Mouse (Mus musculus): ENCODE data around the gene March9. TPM values are rescaled to one million over a fixed set of nuclear protein-coding genes. Genes with fewer than 3 reads are reported as not detected.

March9 gene
- polyA plus RNA-seq, 1 experiment: 13.1 TPM

- WGBS: 5% methylated on average over 67 of the region's 70 CpGs
- H3K4me3 ChIP-seq (ENCODE audit: insufficient read depth, low read depth, low read length): peak overlapping the region; percentile 31
- H3K27me3 ChIP-seq (replicated peaks; ENCODE audit: control insufficient read depth, insufficient read depth, low read length): peaks cover 7% of the 10 kb centered on the region
- TF ChIP-seq POLR2A (IDR thresholded peaks at IDR 0.05; ENCODE audit: low read depth, low read length): no peak
- peak; percentile 14; the same call in 1 of the 2 replicates for TF ChIP-seq CTCF (conservative IDR thresholded peaks at IDR 0.05; ENCODE audit: insufficient read depth, insufficient read length, low read depth, low read length)
- no peak overlapping the region for H3K27ac ChIP-seq (ENCODE audit: insufficient read depth, low read depth, low read length)
- H3K4me1 ChIP-seq (ENCODE audit: control insufficient read depth, insufficient read depth, low read length): 0 out of 2 replicates have a peak, but pooled peaks cover 2% of the 10 kb centered on the region
- H3K36me3 ChIP-seq (ENCODE audit: control insufficient read depth, insufficient read depth, low read length): no peaks in the 10 kb centered on the region
- no peak for DNase-seq
Observed at GRCm38 (mm10) chr10:127079665-127080391, 19.8 kb upstream of the March9 start.

DNA sequence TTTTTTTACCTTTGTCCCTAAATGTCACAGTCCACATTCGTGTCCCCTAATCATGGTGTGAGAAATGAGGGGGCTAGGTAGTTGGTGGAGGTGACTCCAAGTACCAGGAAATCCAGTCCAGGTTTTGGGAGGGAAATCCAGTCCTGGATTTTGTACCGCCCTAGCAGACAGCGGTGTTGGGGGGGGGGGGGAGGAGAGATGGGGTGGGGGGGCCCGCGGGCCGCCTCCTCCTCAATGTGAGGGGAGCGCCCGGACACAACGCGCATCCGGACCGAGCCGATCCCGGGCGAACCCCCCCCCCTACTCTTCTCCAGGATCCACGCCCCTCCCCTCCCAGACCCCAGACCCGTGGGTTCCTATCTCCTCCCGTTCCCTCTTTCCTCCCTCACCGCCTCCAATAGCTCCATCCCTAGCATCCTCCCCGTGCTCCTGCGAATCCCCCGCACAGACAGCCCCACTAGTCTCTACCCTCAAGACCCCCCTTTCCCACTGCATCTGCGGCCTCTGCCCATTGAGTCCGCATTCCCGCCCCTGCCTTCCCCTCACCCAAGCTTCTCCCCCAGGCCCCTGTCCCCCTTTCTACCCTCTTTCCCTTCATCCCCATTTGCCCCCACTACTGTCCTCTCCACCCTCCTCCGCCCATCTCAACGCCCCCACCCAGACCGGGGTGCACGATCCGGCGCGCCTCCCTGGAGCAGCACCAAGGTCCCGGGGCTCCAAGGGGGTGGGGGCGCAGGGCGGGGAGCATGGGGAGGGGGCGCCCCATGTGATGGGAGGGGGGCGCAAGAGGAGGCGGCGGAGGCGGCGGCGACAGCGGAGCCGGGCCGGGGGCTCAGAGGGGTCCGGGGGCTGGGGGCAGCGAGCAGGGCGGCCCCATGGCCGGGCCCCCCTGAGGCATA lies 18.9 kb upstream of the March9 start:
- 0 out of 2 replicates have a peak, but pooled peaks cover 2% of the 10 kb centered on the region for H3K4me1 ChIP-seq (ENCODE audit: control insufficient read depth, insufficient read depth, low read length)
- DNase-seq: no peak

DNA sequence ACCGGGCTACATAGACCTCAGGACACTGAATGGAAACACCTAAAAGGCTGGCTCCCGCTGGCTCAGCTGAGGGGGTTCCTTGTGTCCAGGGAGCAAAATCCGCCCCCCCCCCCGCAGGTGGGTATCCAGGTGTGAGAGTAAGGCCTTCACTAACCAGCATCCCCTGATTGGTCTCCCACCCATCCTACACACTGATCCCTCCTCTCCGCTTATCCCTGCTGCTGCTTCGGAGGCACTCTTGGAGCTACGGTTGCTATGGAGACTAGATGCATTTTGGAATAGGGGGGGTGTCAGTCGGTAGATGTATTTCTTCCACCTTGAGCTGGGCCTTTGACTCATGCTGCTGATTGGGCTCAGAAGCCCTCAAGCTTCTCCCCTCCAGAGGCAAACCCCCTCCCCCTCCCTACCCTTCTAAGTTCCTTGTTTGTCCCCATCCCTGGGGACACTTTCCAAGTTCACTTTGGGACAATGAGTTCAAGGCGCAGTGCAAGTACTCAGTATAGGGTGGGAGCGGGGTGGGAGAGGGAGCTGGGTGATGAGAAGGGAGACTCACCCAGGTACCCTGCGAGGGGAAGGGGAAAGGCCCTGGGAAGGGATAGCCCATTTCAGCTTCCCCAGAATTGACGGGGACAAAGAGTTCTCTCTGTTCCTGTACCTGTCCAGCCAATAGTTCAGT lies 18.2 kb upstream of the March9 start:
- WGBS: 9% methylated on average over 12 of the region's 12 CpGs
- H3K4me1 ChIP-seq (ENCODE audit: control insufficient read depth, insufficient read depth, low read length): 0 out of 2 replicates have a peak, but pooled peaks cover 2% of the 10 kb centered on the region
- peaks cover 7% of the 10 kb centered on the region for H3K27me3 ChIP-seq (replicated peaks; ENCODE audit: control insufficient read depth, insufficient read depth, low read length)
- H3K4me3 ChIP-seq (ENCODE audit: insufficient read depth, low read depth, low read length): no peak overlapping the region
- TF ChIP-seq POLR2A (IDR thresholded peaks at IDR 0.05; ENCODE audit: low read depth, low read length) (no peak), CTCF (conservative IDR thresholded peaks at IDR 0.05; ENCODE audit: insufficient read depth, insufficient read length, low read depth, low read length) (no peak)
- H3K27ac ChIP-seq (ENCODE audit: insufficient read depth, low read depth, low read length): no peak overlapping the region
- no peaks in the 10 kb centered on the region for H3K36me3 ChIP-seq (ENCODE audit: control insufficient read depth, insufficient read depth, low read length)
- no peak for DNase-seq

More for the DNA sequence above, 18.9 kb upstream of the March9 start:
- TF ChIP-seq CTCF (conservative IDR thresholded peaks at IDR 0.05; ENCODE audit: insufficient read depth, insufficient read length, low read depth, low read length) (no peak), POLR2A (IDR thresholded peaks at IDR 0.05; ENCODE audit: low read depth, low read length) (no peak)
- Histone ChIP-seq H3K36me3 (ENCODE audit: control insufficient read depth, insufficient read depth, low read length) (no peaks in the 10 kb centered on the region), H3K27me3 (replicated peaks; ENCODE audit: control insufficient read depth, insufficient read depth, low read length) (peaks cover 7% of the 10 kb centered on the region), H3K4me3 (ENCODE audit: insufficient read depth, low read depth, low read length) (peak overlapping the region; percentile 31), H3K27ac (ENCODE audit: insufficient read depth, low read depth, low read length) (no peak overlapping the region)
- 8% methylated on average over 40 of the region's 49 CpGs for whole genome bisulfite sequencing

DNA sequence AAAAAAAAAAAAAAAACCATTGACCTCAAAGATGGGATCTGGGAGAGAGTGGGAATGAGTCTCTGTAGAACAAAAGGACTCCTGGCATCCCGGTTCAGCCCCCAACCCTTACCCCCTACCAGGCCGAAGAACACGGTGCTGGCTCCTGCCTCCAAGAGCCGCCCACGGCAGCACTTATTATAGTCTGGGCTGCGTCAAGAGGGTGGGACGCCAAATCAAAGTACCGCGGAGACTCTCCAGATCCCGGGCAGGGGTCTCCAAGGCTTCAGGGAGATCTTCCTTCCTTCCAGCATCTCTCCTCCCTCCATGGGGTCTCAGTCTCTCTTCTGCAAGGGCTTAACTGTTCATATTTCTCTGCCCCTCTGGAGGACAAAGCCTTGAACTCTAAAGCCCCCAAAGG lies 17.5 kb upstream of the March9 start:
- 17% methylated on average over 10 of the region's 10 CpGs for WGBS
- no peak for DNase-seq
- no peak overlapping the region for H3K4me3 ChIP-seq (ENCODE audit: insufficient read depth, low read depth, low read length)
- no peak for TF ChIP-seq CTCF (conservative IDR thresholded peaks at IDR 0.05; ENCODE audit: insufficient read depth, insufficient read length, low read depth, low read length)
- no peak for TF ChIP-seq POLR2A (IDR thresholded peaks at IDR 0.05; ENCODE audit: low read depth, low read length)
- H3K36me3 ChIP-seq (ENCODE audit: control insufficient read depth, insufficient read depth, low read length): no peaks in the 10 kb centered on the region
- peaks cover 7% of the 10 kb centered on the region for H3K27me3 ChIP-seq (replicated peaks; ENCODE audit: control insufficient read depth, insufficient read depth, low read length)
- no peak overlapping the region for H3K27ac ChIP-seq (ENCODE audit: insufficient read depth, low read depth, low read length)
- 0 out of 2 replicates have a peak, but pooled peaks cover 2% of the 10 kb centered on the region for H3K4me1 ChIP-seq (ENCODE audit: control insufficient read depth, insufficient read depth, low read length)

GRCm38 (mm10) chr10:127076082-127076481 lies 16.1 kb upstream of the March9 start:
- 0 out of 2 replicates have a peak, but pooled peaks cover 2% of the 10 kb centered on the region for H3K4me1 ChIP-seq (ENCODE audit: control insufficient read depth, insufficient read depth, low read length)
- WGBS: 40% methylated on average over 4 of the region's 4 CpGs
- no peak for DNase-seq
- peaks cover 6% of the 10 kb centered on the region for H3K27me3 ChIP-seq (replicated peaks; ENCODE audit: control insufficient read depth, insufficient read depth, low read length)
- no peak overlapping the region for H3K27ac ChIP-seq (ENCODE audit: insufficient read depth, low read depth, low read length)
- no peaks in the 10 kb centered on the region for H3K36me3 ChIP-seq (ENCODE audit: control insufficient read depth, insufficient read depth, low read length)
- TF ChIP-seq POLR2A (IDR thresholded peaks at IDR 0.05; ENCODE audit: low read depth, low read length) (no peak), CTCF (conservative IDR thresholded peaks at IDR 0.05; ENCODE audit: insufficient read depth, insufficient read length, low read depth, low read length) (no peak)
- H3K4me3 ChIP-seq (ENCODE audit: insufficient read depth, low read depth, low read length): no peak overlapping the region

DNA sequence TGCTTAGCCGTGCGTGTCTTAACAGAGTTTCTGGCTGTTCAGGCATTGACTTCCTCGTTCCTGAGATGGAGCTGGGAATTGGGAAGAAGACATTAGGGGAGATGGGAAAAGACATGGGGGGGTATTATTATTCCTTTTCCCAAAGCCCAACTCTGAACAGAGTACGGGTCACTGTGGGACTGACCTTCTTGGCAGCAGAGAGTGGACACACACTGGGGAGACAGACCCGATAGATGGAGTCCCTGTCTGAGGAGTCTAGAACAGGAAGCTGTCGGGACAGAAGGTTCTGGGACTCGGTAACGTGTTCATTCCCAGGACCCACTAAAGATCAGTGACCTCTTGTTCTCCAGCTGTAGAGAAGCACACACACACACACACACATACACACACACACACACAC lies 15.7 kb upstream of the March9 start:
- no peak for TF ChIP-seq POLR2A (IDR thresholded peaks at IDR 0.05; ENCODE audit: low read depth, low read length)
- no peak for TF ChIP-seq CTCF (conservative IDR thresholded peaks at IDR 0.05; ENCODE audit: insufficient read depth, insufficient read length, low read depth, low read length)
- DNase-seq: no peak
- WGBS: 51% methylated on average over 8 of the region's 8 CpGs
- H3K27me3 ChIP-seq (replicated peaks; ENCODE audit: control insufficient read depth, insufficient read depth, low read length): peaks cover 5% of the 10 kb centered on the region
- H3K27ac ChIP-seq (ENCODE audit: insufficient read depth, low read depth, low read length): no peak overlapping the region
- no peaks in the 10 kb centered on the region for H3K36me3 ChIP-seq (ENCODE audit: control insufficient read depth, insufficient read depth, low read length)
- H3K4me1 ChIP-seq (ENCODE audit: control insufficient read depth, insufficient read depth, low read length): 0 out of 2 replicates have a peak, but pooled peaks cover 2% of the 10 kb centered on the region
- H3K4me3 ChIP-seq (ENCODE audit: insufficient read depth, low read depth, low read length): no peak overlapping the region
